Mouse (Mus musculus): ENCODE data around the gene Kcnj11.
A peak's percentile ranks its signal among the peaks of the same experiment; 100 is the strongest.

The Kcnj11 gene

GRCm38 (mm10) chr7:46103771-46104170 lies 3.2 kb upstream of the Kcnj11 start:
- DNase-seq, result no peak

- peak; percentile 60 for DNase-seq
These were observed 2.6 kb upstream of the Kcnj11 start for GRCm38 (mm10) chr7:46103075-46103591.

GRCm38 (mm10) chr7:46099682-46100081 lies 882 bp downstream of the Kcnj11 start:
- no peak for DNase-seq

GRCm38 (mm10) chr7:46098919-46099286 lies 1.7 kb downstream of the Kcnj11 start:
- DNase-seq, result no peak

GRCm38 (mm10) chr7:46098221-46098918 lies 2.2 kb downstream of the Kcnj11 start:
- DNase-seq, result no peak

GRCm38 (mm10) chr7:46097319-46097783 lies 3.2 kb downstream of the Kcnj11 start:
- DNase-seq, result no peak

- DNase-seq, result peak; percentile 50
These were observed 4.4 kb downstream of the Kcnj11 start for GRCm38 (mm10) chr7:46096136-46096535.

GRCm38 (mm10) chr7:46092803-46093202 lies 7.8 kb downstream of the Kcnj11 start:
- DNase-seq, result no peak

- no peak for DNase-seq
These were observed 12.3 kb downstream of the Kcnj11 start for GRCm38 (mm10) chr7:46088241-46088640.

GRCm38 (mm10) chr7:46086378-46086777 lies 14.2 kb downstream of the Kcnj11 start:
- no peak for DNase-seq

- no peak for DNase-seq
These were observed 15.6 kb downstream of the Kcnj11 start for GRCm38 (mm10) chr7:46084839-46085513.

GRCm38 (mm10) chr7:46084024-46084423 lies 16.5 kb downstream of the Kcnj11 start:
- DNase-seq, result no peak

- DNase-seq, result no peak
These were observed 22.9 kb downstream of the Kcnj11 start for GRCm38 (mm10) chr7:46077675-46078074.

- DNase-seq, result no peak
These were observed 23.7 kb downstream of the Kcnj11 start for GRCm38 (mm10) chr7:46076844-46077243.

GRCm38 (mm10) chr7:46068831-46069230 lies 31.7 kb downstream of the Kcnj11 start:
- no peak for DNase-seq

GRCm38 (mm10) chr7:46063296-46063695 lies 37.3 kb downstream of the Kcnj11 start:
- no peak for DNase-seq

- DNase-seq, result no peak
These were observed 39.0 kb downstream of the Kcnj11 start for GRCm38 (mm10) chr7:46061614-46062013.

GRCm38 (mm10) chr7:46060688-46061087 lies 39.9 kb downstream of the Kcnj11 start:
- DNase-seq, result no peak

GRCm38 (mm10) chr7:46058882-46059281 lies 41.7 kb downstream of the Kcnj11 start:
- DNase-seq, result no peak

GRCm38 (mm10) chr7:46053566-46053965 lies 47.0 kb downstream of the Kcnj11 start:
- DNase-seq, result no peak

- DNase-seq, result no peak
These were observed 48.3 kb downstream of the Kcnj11 start for GRCm38 (mm10) chr7:46052161-46052821.

- DNase-seq, result no peak
These were observed 50.6 kb downstream of the Kcnj11 start for GRCm38 (mm10) chr7:46049981-46050380.

- DNase-seq, result no peak
These were observed 52.5 kb downstream of the Kcnj11 start for GRCm38 (mm10) chr7:46047873-46048562.
